Mouse (Mus musculus): ENCODE results near the gene Scg2. TPM values are rescaled to one million over a fixed set of nuclear protein-coding genes. Genes with fewer than 3 reads are reported as not detected.

The Scg2 gene
- polyA plus RNA-seq, 1 experiment from 2014 or later = 0.16 TPM

GRCm38 (mm10) chr1:79436671-79437070 is 3.2 kb downstream of the Scg2 start:
- no peak for ATAC-seq (ENCODE audit: low read depth)
- H3K9me3 ChIP-seq (replicated peaks) = no peaks in the 10 kb centered on the region
- no peaks in the 10 kb centered on the region for H3K27me3 ChIP-seq
- DNase-seq = no peak
- 64% methylated on average over 8 of the region's 8 CpGs for WGBS (ENCODE audit: insufficient replicate concordance)
- H3K27ac ChIP-seq = no peak overlapping the region
- no peak overlapping the region for H3K4me3 ChIP-seq (replicated peaks)
- no peaks in the 10 kb centered on the region for H3K36me3 ChIP-seq
- no peak overlapping the region for H3K4me2 ChIP-seq
- H3K4me1 ChIP-seq (replicated peaks) = no peaks in the 10 kb centered on the region
- no peak overlapping the region for H3K9ac ChIP-seq

GRCm38 (mm10) chr1:79429058-79429457 is 10.9 kb downstream of the Scg2 start:
- DNase-seq (no peak), ATAC-seq (ENCODE audit: low read depth) (no peak)
- Histone ChIP-seq H3K4me1 (replicated peaks) (no peaks in the 10 kb centered on the region), H3K27me3 (no peaks in the 10 kb centered on the region), H3K4me2 (no peak overlapping the region), H3K36me3 (no peaks in the 10 kb centered on the region), H3K4me3 (replicated peaks) (no peak overlapping the region), H3K9me3 (replicated peaks) (no peaks in the 10 kb centered on the region), H3K9ac (no peak overlapping the region), H3K27ac (no peak overlapping the region)
- WGBS (ENCODE audit: insufficient replicate concordance) = 46% methylated on average over 5 of the region's 5 CpGs

DNA sequence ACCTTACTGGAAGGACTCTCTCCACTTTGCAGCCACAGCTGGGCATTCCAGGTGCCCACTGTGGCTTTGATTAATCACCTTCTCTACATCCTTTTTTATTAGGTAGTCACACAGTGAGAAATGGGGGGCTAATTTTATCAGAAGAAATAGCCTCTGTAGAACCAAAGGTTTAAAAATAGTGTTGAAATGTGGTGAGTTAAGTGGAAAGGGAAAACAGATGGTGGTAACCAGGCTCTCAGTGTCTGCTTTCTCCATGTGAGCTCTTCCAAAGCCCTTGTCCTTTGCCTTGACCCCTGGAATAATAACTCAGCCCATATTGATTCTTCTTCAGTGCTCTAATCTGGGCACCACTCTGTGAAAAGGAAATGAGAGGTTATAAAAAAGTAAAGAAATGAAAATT is 24.4 kb downstream of the Scg2 start:
- Histone ChIP-seq H3K9ac (no peak overlapping the region), H3K4me3 (replicated peaks) (no peak overlapping the region), H3K9me3 (replicated peaks) (no peaks in the 10 kb centered on the region), H3K27ac (no peak overlapping the region), H3K36me3 (no peaks in the 10 kb centered on the region), H3K4me2 (no peak overlapping the region), H3K4me1 (replicated peaks) (no peaks in the 10 kb centered on the region), H3K27me3 (no peaks in the 10 kb centered on the region)
- DNase-seq = no peak
- no peak for ATAC-seq (ENCODE audit: low read depth)

DNA sequence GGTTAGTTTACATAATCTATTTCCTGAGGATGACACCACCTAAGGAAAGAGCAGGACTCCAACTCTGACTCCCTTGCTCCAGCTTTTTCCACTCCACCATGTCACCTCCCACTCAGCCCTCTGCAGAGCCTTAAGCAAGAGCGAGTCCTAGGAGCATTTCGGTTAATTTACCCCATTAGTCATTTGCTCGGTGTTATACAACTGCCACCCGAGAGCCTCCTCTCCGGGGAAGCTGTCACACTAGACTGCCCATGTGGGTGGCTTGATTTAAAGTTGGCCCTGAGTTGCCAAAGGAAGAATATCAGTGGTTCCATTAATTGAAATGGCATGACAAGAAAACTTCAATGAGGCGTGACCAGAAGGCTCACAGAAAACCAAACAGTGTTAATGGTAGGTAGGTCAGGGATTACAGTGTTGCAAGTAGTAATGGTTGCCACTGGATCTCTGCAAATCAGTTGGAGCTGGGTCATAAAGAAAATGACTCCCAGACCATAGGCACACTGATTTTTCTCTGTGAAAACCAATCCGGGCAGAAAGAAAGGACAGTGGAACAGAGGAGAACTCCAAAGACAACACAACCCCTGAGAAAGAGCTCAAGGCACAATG is 33.5 kb downstream of the Scg2 start:
- Histone ChIP-seq H3K27ac (no peak overlapping the region), H3K9ac (no peak overlapping the region), H3K4me2 (no peak overlapping the region), H3K9me3 (replicated peaks) (no peaks in the 10 kb centered on the region), H3K27me3 (no peaks in the 10 kb centered on the region), H3K4me3 (replicated peaks) (no peak overlapping the region), H3K36me3 (no peaks in the 10 kb centered on the region), H3K4me1 (replicated peaks) (no peaks in the 10 kb centered on the region)
- 68% methylated on average over 7 of the region's 7 CpGs for WGBS (ENCODE audit: insufficient replicate concordance)
- no peak for DNase-seq
- ATAC-seq (ENCODE audit: low read depth) = no peak

GRCm38 (mm10) chr1:79401090-79402012 is 38.6 kb downstream of the Scg2 start:
- ATAC-seq (ENCODE audit: low read depth) (no peak), DNase-seq (no peak)
- H3K36me3 ChIP-seq = no peaks in the 10 kb centered on the region
- H3K27ac ChIP-seq = no peak overlapping the region
- no peak overlapping the region for H3K9ac ChIP-seq
- WGBS (ENCODE audit: insufficient replicate concordance) = 62% methylated on average over 10 of the region's 10 CpGs
- no peak overlapping the region for H3K4me2 ChIP-seq
- no peaks in the 10 kb centered on the region for H3K27me3 ChIP-seq
- no peaks in the 10 kb centered on the region for H3K4me1 ChIP-seq (replicated peaks)
- H3K4me3 ChIP-seq (replicated peaks) = no peak overlapping the region
- no peaks in the 10 kb centered on the region for H3K9me3 ChIP-seq (replicated peaks)

- 57% methylated on average over 5 of the region's 5 CpGs for WGBS (ENCODE audit: insufficient replicate concordance)
- DNase-seq (no peak), ATAC-seq (ENCODE audit: low read depth) (no peak)
- H3K9ac ChIP-seq = no peak overlapping the region
- H3K27ac ChIP-seq = no peak overlapping the region
- no peaks in the 10 kb centered on the region for H3K4me1 ChIP-seq (replicated peaks)
- no peaks in the 10 kb centered on the region for H3K36me3 ChIP-seq
- H3K9me3 ChIP-seq (replicated peaks) = no peaks in the 10 kb centered on the region
- H3K4me2 ChIP-seq = no peak overlapping the region
- no peaks in the 10 kb centered on the region for H3K27me3 ChIP-seq
- H3K4me3 ChIP-seq (replicated peaks) = no peak overlapping the region
Measured at GRCm38 (mm10) chr1:79400284-79400683, 39.6 kb downstream of the Scg2 start.

Other genes with a start within 250 kb of the Scg2 start
- 0.20 and 0.23 TPM in 2 replicates for gene Ap1s3, start 231.9 kb upstream of the Scg2 start, polyA plus RNA-seq (2015; fragmentation: Nextera tagmentation; extraction: Ambion mirVana)